Mouse (Mus musculus) thymus, postnatal 14 days (tissue): Measurements from ENCODE around the gene Mageb5.
"Not testable (repeated sequence)": the region's sequence is repeated elsewhere in the genome, so short reads cannot be mapped to it uniquely, and the experiment has no call there.

Source experiments
- DNase-seq: peaks from one replicate; pipeline ENCODE4 v3.0.0; 2021

The Mageb5 gene

GRCm38 (mm10) chrX:91782918-91783317 is at the start of gene Mageb5:
Gene Mageb5, minus strand, starts transcription at chrX:91783018.
- not testable (repeated sequence) for DNase-seq

- DNase-seq, result not testable (repeated sequence)
Observed at GRCm38 (mm10) chrX:91759591-91760226, 23.1 kb downstream of the Mageb5 start.
